Mouse (Mus musculus): Measurements from ENCODE around the gene Tmem121b.

Tmem121b gene

GRCm38 (mm10) chr6:120465393-120465792 lies 28.2 kb downstream of the Tmem121b start:
- in situ Hi-C loops (cut with MseI, MboI) = no loop called here

- in situ Hi-C loops (cut with MseI, MboI) = no loop called here
Measured at GRCm38 (mm10) chr6:120464406-120464939, 29.1 kb downstream of the Tmem121b start.

GRCm38 (mm10) chr6:120463884-120464283 lies 29.7 kb downstream of the Tmem121b start:
- in situ Hi-C loops (cut with MseI, MboI) = no loop called here

DNA sequence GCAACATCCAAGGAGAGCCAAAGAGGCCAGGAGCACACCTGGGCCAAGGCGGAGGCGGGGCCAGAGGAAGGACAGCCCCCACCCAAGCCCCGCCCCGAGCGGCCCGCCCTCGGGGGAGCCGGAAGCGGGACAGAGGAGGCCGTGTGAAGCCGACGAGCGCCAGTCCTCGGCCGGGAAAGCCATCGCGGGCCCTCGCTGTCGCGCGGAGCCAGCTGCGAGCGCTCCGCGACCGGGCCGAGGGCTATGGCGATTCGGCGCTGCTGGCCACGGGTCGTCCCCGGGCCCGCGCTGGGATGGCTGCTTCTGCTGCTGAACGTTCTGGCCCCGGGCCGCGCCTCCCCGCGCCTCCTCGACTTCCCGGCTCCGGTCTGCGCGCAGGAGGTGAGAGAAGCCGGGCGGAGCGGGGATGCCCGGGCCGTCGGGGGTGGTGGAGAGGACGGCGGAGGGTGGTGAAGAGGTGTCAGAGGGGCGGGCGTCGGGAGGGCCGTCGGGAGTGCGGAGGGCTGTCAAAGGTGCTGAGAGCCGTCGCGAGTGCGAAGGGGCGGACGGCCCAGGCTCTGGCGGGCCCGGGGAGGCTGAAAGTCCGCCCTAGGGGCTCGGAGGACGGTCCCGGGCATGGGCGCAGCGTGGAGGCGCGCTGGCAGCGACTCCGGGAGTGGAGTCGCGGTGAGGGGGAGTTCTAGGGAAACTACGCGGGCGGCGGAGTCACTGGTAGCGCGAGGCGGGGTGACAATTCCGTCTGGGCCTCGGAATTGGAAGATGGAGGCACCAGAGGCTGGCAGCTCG lies 30.3 kb downstream of the Tmem121b start, which contains the start of gene Il17ra:
Il17ra (plus strand) TSS at position 162 of the 786 bp plus-strand sequence.
- in situ Hi-C loops (cut with MseI, MboI) = no loop called here

DNA sequence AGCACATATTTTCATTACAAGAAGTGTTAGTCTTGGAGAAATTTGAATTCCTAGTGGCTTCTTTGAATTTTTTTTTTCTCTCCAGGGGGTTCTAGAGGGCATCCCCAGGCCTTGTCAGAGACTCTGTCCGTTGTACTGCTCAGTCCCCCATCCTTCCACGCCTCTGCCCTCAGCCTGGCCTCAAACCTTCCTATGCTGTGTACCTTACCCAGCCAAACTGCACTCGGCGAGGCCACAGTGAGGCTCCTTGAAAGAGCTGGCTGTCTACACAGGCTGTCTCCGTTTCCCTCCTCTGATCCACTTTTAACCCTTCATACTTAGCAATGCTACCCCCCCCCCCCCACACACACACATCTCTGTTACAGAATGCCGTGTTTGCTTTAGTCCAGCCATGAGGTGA lies 31.4 kb downstream of the Tmem121b start:
- in situ Hi-C loops (cut with MseI, MboI) = no loop called here

DNA sequence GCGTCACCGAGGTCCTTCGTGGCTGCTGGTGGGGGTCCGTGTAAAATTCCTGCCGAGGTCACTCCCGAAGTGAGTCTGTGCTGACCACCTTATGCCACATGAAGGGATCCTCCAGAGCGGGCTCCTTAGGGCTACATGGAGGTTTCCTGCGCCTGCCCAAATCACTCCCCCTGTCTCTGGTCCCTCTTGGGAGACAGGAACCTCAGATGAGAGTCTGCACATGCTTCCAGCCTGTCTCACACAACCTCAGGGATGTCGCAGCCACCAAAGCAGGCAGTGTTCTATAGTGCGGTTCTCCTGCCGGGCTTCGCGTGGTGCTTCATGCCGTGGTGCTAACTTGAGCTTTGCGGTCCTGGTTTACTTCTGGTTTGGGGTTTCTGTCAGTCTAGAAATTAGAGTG lies 32.4 kb downstream of the Tmem121b start:
- in situ Hi-C loops (cut with MseI, MboI) = no loop called here

GRCm38 (mm10) chr6:120457751-120458150 lies 35.9 kb downstream of the Tmem121b start:
- in situ Hi-C loops (cut with MseI, MboI) = no loop called here

DNA sequence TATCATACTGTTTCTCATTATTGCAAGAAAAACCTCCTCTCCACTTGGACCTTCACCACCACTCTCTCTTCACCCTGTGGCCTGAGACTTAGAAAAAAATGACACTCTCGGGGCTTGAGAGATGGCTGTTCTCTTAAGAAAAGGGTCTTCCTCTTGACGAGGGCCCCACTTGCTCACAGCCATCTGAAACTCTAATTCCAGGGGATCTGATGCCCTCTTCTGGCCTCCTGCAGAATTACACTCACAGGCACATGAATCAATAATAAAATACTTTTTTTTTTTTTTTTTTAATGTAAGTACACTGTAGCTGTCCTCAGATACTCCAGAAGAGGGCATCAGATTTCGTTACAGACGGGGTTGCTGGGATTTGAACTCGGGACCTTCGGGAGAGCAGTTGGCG lies 36.5 kb downstream of the Tmem121b start:
- in situ Hi-C loops (cut with MseI, MboI) = no loop called here

- in situ Hi-C loops (cut with MseI, MboI) = no loop called here
Measured at GRCm38 (mm10) chr6:120454627-120455077, 39.0 kb downstream of the Tmem121b start.

DNA sequence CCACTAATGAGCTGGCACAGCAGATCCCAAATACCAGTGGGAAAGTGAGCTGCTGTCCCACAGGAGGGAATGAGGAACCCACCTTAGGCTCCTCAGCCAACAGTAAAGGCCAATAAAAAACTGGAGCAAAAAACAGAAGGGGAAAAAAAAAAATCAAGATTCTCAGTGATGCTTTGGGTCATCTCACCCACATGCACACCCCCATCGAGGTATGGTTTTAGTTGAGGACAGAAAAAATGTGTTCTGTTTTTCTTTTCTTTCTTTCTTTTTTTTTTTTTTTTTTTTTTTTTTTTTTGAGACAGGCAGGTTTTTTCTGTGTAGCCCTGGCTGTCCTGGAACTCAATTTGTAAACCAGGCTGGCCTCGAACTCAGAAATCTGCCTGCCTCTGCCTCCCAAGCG lies 40.1 kb downstream of the Tmem121b start:
- in situ Hi-C loops (cut with MseI, MboI) = no loop called here

- in situ Hi-C loops (cut with MseI, MboI) = no loop called here
Measured at GRCm38 (mm10) chr6:120453103-120453445, 40.5 kb downstream of the Tmem121b start.

DNA sequence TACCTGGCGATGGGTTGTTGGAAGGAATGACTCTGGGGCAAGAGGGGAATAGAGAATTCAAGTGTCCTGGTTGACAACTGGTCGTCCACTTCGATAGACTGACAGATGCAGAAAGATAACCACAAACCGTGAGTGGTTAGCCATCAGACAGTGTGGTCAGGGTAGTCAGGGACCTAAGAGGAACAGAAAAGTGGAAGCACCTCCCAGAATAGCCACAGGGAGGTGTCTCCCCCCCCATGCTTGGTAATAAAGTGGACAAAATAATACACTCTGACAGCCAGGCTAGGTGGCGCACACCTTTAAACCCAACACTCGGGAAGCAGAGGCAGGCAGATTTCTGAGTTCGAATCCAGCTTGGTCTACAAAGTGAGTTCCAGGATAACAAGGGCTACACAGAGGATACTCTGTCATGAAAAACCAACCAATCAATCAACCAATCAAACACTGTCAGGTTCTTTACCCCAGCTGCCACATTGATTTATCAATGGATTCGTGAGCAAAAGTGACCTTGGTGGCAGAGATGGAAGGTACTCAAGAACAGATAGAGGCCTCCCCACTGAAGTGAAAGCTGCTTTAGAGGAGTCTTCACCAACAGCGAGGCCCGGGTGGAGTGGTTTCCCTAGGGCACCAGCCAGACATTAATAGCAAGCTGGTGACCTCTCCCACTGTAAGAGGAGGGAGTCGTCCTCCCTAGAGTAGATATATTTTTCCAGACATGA lies 41.1 kb downstream of the Tmem121b start:
- in situ Hi-C loops (cut with MseI, MboI) = no loop called here

DNA sequence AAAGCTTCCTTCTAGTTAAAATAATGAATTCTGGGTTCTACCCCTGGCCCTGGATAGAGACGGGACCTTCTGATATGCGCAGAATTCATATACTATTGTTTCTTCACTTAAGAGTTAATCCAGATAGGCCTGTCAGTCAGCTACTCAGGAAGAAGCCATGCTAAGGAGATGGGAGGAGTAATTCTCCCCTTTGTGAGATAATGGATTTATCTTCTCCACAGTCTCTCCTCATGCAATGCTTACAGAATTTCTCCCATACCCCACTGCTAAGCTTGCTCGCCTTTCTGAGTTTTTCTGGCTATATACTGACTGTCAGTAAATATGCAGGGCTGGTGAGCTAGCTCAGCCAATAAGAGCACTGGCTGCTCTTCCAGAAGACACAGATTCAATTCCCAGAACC lies 43.4 kb downstream of the Tmem121b start:
- in situ Hi-C loops (cut with MseI, MboI) = no loop called here

DNA sequence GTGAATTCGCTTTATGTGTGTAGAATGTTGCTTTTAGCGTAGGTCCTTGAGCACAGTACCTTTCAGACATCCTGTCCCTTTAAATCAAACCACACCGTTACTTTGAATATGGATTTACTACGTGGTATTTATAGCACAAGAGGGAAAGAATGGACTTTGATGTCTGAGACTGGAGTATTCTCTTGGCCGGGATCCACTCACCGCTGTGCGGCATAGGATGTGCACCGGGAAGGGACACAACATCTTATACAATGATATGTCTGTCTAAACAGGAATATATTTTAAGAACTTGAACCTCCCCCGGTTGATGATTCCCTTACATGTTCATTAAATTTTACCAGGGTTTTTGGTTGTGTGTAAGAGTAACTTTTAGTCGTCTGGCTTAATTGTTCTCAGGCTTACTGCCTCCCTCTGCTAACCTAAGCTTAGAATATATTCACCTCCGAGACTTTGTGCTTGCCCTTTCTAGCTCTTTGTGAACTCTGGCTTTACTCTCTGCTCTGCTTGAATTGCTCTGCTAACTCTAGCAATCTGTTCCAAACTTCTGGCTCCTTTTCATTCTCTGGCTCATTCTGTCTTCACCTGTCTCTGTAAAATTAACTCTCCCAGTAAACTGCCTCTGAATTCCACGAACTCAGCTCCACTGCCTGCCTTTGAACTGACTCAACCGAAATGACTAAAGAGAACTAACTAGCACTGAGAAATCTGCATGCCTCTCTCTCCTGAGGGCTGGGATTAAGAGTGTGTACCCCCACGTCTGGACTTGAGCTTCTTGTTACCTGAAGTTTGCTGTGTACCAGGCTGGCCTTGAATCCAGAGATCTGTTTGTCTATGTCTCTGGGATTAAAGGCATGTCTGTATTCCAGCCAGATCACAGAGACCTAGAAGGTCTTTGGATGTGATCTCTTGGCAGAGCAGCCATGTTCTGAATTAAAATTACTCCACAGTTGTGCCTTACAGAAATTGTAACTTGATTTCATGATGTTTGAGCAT lies 49.9 kb downstream of the Tmem121b start:
- in situ Hi-C loops (cut with MseI, MboI) = no loop called here

DNA sequence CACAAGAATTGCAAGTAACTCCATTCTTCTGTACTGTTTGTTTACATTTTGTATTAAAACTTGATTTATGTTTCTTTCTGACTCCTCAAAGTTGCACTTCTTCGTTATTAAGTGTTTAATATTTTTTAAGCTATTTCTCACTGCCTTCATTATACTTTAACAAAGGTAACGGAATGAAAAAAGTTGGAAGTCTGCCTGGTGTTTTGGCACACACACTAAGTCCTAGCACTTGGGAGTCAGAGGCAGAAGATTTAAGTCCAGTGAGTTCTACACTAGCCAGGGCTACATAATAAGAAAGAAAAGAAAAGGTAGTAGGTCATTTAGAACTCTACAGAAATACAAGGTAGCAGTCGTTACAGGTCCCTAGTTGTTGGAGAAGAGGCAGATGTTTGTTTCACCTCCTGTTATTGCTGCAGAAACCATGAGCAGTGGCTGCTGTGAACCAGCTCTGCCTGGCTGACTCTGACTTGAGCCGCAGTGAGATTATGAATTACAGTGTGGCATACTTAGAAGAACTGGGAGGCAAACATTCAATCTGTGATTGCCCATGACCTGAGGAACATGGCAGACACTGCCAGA lies 51.3 kb downstream of the Tmem121b start:
- in situ Hi-C loops (cut with MseI, MboI) = no loop called here

Measured in mouse trophoblast stem cell (cell line).